Mouse (Mus musculus) bone marrow macrophage, adult 2 months (primary cell): ENCODE measurements around the gene Trp53rka. TPM values are rescaled to one million over a fixed set of nuclear protein-coding genes. Genes with fewer than 3 reads are reported as not detected.

Experiments
- H3K27ac ChIP-seq: 2 replicates; pipeline ENCODE4 v1.5.1; 2012; ENCODE audit warnings: low read depth, low read length; ENCODE audit not compliant: insufficient read depth
- H3K4me1 ChIP-seq: 2 replicates; pipeline ENCODE4 v1.6.1; 2012; ENCODE audit warnings: low read length; ENCODE audit not compliant: control insufficient read depth, insufficient read depth
- H3K4me3 ChIP-seq: 2 replicates; pipeline ENCODE4 v1.5.1; 2012; ENCODE audit warnings: mild to moderate bottlenecking, low read length, moderate library complexity; ENCODE audit not compliant: insufficient read depth
- CTCF ChIP-seq: IDR thresholded peaks from 2 replicates; pipeline ENCODE4 v1.5.1; 2012; ENCODE audit warnings: low read depth, mild to moderate bottlenecking, low read length, moderate library complexity
- POLR2A ChIP-seq: IDR thresholded peaks from 2 replicates; pipeline ENCODE4 v1.6.1; 2012; ENCODE audit warnings: mild to moderate bottlenecking, low read depth, low read length, borderline replicate concordance
- polyA plus RNA-seq: library from polyadenylated mRNA; stranded (reverse); fragments of >200 nt; gene quantifications from 2 replicates; pipeline ENCODE4 v1.2.4, GENCODE M21; 2012; ENCODE audit not compliant: missing spikeins, insufficient read depth, insufficient read length

Gene Trp53rka
- polyA plus RNA-seq, 1 experiment: 11.2 TPM

GRCm38 (mm10) chr2:165485826-165486225 lies 7.3 kb downstream of the Trp53rka start:
- Histone ChIP-seq H3K27ac (no peak overlapping the region), H3K4me3 (no peak overlapping the region), H3K4me1 (peaks cover 22% of the 10 kb centered on the region)
- TF ChIP-seq POLR2A (no peak), CTCF (no peak)

- no peak for TF ChIP-seq POLR2A
- no peak for TF ChIP-seq CTCF
- no peak overlapping the region for H3K4me3 ChIP-seq
- peaks cover 22% of the 10 kb centered on the region for H3K4me1 ChIP-seq
- H3K27ac ChIP-seq: no peak overlapping the region
Measured at GRCm38 (mm10) chr2:165484152-165484551, 9.0 kb downstream of the Trp53rka start.

- H3K4me1 ChIP-seq: peaks cover 19% of the 10 kb centered on the region
- no peak overlapping the region for H3K4me3 ChIP-seq
- TF ChIP-seq POLR2A: no peak
- no peak for TF ChIP-seq CTCF
- H3K27ac ChIP-seq: no peak overlapping the region
Measured at GRCm38 (mm10) chr2:165482003-165482402, 11.1 kb downstream of the Trp53rka start.

GRCm38 (mm10) chr2:165475850-165476249 lies 17.3 kb downstream of the Trp53rka start:
- TF ChIP-seq CTCF: no peak
- no peak for TF ChIP-seq POLR2A
- Histone ChIP-seq H3K4me1 (peaks cover 15% of the 10 kb centered on the region), H3K27ac (no peak overlapping the region), H3K4me3 (no peak overlapping the region)

GRCm38 (mm10) chr2:165475412-165475811 lies 17.7 kb downstream of the Trp53rka start:
- peaks cover 19% of the 10 kb centered on the region for H3K4me1 ChIP-seq
- no peak overlapping the region for H3K27ac ChIP-seq
- TF ChIP-seq CTCF (no peak), POLR2A (no peak)
- H3K4me3 ChIP-seq: no peak overlapping the region

- H3K4me3 ChIP-seq: no peak within 1 kb of the TSS
Measured at GRCm38 (mm10) chr2:165473003-165473402, 20.1 kb downstream of the Trp53rka start, which contains the start of gene Slc13a3. Gene Slc13a3 (minus strand): TSS chr2:165473230.

GRCm38 (mm10) chr2:165471943-165472342 lies 21.2 kb downstream of the Trp53rka start:
- no peak overlapping the region for H3K27ac ChIP-seq
- H3K4me3 ChIP-seq: no peak overlapping the region
- H3K4me1 ChIP-seq: peaks cover 20% of the 10 kb centered on the region
- TF ChIP-seq CTCF (no peak), POLR2A (no peak)

More at GRCm38 (mm10) chr2:165473003-165473402, 20.1 kb downstream of the Trp53rka start, which contains the start of gene Slc13a3:
- H3K27ac ChIP-seq: no peak within 1 kb of the TSS
- peaks cover 21% of the 10 kb centered on the region for H3K4me1 ChIP-seq
- no peak for TF ChIP-seq POLR2A

GRCm38 (mm10) chr2:165470167-165470566 lies 23.0 kb downstream of the Trp53rka start:
- Histone ChIP-seq H3K4me1 (peaks cover 12% of the 10 kb centered on the region), H3K27ac (no peak overlapping the region), H3K4me3 (no peak overlapping the region)
- no peak; the same call in 1 of the 2 replicates for TF ChIP-seq CTCF
- TF ChIP-seq POLR2A: no peak

- H3K27ac ChIP-seq: no peak overlapping the region
- H3K4me3 ChIP-seq: no peak overlapping the region
- peaks cover 7% of the 10 kb centered on the region for H3K4me1 ChIP-seq
- no peak for TF ChIP-seq POLR2A
- no peak for TF ChIP-seq CTCF
Measured at GRCm38 (mm10) chr2:165467824-165468452, 25.2 kb downstream of the Trp53rka start.

- no peak for TF ChIP-seq CTCF
- TF ChIP-seq POLR2A: no peak
- Histone ChIP-seq H3K27ac (no peak overlapping the region), H3K4me1 (peaks cover 6% of the 10 kb centered on the region), H3K4me3 (no peak overlapping the region)
Measured at GRCm38 (mm10) chr2:165459663-165460062, 33.5 kb downstream of the Trp53rka start.
